Mouse (Mus musculus): ENCODE measurements around the gene Prkce. TPM values are rescaled to one million over a fixed set of nuclear protein-coding genes. Genes with fewer than 3 reads are reported as not detected.
A peak's percentile ranks its signal among the peaks of the same experiment; 100 is the strongest.

The Prkce gene
- total RNA-seq, 2 experiments from 2014 or later, result 315 to 338 TPM

DNA sequence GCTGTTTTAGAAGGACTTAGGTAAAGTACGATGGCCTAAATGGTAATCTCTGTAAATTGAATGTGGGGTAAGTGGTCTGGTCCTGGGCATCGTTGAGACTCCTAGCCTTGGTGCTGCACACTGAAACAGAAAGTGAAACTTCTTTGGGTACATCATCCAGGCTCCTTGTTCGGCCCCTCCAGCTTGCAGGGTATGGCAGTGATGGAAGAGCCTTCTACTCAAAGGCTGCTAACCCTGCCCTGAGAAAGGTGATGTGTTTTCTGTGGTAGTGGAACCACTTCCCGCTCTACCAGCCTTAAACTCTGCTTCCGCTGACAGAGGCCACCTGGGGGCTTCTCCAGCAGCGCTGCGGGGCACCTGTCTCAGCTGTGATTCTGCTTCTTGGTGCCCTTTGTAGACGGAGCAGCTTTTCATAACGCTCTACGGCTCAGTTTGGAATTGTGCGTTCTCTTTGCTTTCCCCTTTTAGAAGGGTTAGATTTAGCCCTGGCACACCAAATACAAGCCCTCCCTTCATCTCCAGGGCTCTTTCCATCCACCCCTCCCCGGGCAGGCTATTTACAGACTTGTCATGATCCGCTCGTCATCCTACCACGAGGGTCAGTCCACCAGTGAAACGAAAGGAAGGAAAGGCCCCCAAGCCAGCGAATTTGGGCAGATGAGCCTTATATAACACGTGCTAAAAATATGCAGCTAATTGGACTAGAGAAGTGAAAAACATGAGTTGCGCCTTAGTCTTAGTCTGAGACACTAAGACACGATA, 270.1 kb downstream of the Prkce start:
- DNase-seq (ENCODE audit: low spot score in 2 of 2), result no peak

DNA sequence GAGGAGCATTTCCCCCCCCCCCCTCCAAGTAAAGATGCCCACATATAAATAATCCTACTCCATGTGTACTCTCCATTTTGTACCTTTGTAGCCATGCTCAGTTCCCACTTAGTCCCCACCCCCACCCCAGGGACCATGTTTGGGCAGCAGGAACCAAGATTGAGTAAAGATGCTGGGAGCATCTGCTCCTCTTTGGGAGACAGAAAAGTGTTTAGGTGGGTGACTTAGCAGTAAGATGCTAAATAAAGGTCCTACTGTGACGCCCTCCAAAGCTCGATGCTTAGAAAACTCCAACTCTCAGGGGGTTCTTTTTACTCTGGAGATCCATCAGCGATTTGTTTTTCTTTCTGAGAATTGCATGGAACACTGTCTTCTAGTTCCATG, 270.7 kb downstream of the Prkce start:
- no peak for DNase-seq (ENCODE audit: low spot score in 2 of 2)

DNA sequence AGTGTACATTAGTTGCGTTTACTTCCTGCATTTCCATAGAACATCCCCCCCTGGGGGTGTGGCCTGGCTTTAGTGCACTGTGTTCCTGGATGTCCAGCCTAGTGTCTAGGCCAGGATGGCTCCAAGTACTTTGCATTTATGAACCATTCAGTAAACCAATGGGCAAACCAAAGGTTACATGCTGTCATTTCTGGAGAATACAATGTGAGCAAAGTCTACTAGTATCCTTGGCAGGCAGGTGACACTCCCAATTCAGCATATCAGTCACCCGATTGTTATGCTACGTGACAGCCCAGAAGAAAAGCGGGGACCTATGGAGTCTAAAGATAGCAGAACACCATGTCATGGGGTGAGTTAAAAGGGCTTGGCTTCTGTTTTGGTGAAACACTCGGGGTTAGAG, 271.2 kb downstream of the Prkce start:
- no peak for DNase-seq (ENCODE audit: low spot score in 2 of 2)

DNA sequence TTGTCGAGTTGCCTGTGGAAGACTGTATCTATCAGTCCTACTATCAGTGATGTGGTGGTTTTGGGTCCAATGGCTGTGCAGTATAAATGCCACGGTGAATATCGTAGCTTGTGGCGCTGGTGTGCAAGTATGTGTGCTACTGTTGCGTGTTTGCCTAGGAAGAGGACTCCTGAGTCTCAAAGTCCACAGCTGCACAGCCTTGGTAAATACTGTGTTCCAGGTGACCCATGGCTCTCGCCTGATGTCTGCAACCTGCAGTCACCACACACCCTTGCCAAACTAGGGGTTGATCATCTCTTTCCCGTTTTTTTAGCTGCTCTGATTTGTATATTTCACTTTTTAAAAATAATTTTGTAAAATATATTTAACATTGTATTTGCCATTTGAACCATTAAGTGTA, 273.5 kb downstream of the Prkce start:
- DNase-seq (ENCODE audit: low spot score in 2 of 2), result no peak

DNA sequence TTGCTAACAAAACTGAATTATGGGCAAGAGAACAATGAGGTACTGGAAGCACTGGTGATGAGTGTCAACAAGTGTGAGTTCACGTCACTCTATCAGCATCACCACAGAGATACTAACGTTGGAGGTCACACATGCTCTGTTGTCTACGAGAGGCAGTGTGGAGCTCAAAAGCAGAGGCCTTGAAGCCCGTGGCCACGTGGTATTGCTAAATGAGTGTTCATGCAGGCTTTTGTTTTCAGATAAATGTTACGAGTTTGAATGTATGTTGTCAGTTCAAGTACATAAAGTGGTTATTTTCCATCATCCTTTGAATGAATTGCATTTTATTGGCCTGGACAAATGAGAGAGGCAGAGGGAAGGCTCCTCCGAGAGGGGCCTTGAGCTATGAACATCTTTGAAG, 276.3 kb downstream of the Prkce start:
- DNase-seq (ENCODE audit: low spot score in 2 of 2), result no peak

DNA sequence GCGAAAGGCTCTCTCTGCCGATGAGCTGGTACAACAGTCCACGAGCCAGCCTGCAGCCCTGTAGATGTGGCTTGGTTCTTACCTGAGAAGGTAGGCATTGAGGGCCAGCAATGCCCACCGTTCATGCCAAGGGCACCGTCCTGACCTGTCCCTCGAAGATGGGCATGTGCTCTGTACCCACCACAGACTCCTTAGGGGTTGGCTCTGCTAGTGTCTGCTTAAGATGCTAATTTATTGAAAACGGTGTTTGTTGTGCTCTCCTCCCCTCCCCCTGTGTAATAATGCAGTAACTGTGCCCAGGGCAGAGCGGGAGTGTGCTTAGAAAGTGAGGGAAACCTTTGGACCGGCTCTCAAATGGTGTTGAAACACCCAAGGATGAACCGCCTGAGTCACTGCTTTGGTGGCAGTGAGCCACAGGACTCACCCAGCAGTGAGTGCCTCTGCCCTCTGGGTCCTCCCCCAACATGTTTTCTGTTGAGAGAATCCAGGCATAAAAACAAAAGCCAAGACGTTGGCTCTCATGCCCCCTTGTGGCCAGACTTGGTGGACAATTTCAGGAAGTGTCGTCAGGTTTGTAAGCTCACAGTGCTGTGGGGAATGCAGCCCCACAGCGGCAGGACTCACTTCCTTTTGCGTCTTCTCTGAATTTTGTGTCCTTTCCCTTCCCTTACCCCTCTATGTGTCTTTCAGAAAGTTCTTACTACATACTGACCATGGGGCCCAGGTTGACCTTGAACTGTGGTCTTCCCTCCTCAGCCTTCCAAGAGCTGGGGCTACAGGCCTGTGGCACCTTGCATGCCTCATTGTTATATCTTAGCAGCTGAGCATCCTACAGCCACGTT, 277.2 kb downstream of the Prkce start:
- peak; percentile 94 to 95 for DNase-seq (ENCODE audit: low spot score in 2 of 2)

DNA sequence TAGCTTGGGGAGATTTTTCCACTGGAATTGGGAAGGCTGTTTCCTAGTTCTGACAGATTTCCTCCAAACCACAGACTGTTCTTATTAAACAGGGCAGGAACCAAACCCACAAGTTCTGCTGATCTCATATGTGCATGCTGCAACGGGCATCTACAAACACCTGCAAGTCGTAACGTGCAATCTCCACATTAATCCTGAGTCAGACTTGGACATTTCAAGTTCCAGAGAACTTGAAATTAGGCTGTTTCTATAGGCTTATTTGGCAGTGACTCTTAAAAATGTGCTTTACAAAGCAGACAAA, 277.8 kb downstream of the Prkce start:
- DNase-seq (ENCODE audit: low spot score in 2 of 2), result no peak

DNA sequence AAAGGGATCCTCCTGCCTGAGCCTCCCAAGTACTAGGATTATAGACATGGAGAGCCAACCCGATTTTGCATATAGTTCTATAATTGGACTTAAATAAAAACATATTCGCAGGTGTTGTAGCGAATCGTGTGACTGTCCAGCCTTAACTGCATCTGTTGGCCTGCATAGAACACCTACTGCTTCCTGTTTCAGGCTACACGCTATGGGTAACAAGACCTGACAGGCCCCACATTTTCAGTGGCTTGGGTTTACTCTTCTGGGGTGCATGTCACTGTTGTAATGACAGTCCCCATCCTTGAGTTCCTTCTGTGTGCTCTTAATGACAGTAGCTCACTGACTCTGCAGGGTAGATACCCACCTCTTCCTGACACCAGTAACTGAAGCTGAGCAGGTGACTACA, 278.3 kb downstream of the Prkce start:
- no peak for DNase-seq (ENCODE audit: low spot score in 2 of 2)

DNA sequence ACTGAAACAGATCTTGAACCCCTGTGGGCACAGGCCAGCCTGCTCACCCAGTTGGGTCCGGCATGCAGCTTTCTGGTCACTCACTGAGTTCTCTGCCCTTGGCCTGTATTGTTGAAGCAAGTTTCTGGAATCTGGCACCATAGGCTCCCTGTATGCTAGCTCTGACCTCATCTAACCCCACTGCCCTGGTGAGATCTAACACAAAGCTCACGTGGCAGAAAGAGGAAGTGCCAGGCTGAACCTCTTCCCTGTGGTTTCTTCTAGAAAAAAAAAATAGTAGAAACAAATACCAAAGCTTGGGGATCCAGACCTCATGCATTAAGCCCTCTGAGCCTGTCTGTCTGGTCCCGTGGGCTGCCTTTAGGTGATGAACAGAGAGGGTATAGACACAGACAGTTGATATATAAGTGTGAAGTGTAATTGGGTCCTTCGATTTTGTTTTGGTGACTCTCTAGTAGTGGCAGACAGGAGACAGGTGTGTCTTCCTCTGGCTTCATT, 279.6 kb downstream of the Prkce start:
- no peak for DNase-seq (ENCODE audit: low spot score in 2 of 2)

DNA sequence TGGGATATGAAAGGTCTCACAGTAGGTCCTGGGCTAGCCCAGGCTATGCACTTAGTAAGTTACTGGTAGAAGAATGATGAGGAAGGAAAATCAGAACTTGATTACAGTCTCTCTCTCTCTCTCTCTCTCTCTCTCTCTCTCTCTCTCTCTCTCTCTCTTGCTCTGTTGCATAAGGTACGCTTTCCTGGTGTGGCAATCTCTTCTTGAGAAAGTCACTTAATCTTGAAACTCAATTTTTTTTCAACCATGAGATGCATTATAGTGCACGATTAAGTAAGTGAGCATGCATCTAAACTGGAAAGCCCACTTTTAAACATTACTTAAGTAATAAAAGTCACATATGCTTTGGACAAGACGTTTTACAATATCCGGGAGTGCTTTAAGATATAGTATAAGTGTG, 285.3 kb downstream of the Prkce start:
- no peak for DNase-seq (ENCODE audit: low spot score in 2 of 2)

DNA sequence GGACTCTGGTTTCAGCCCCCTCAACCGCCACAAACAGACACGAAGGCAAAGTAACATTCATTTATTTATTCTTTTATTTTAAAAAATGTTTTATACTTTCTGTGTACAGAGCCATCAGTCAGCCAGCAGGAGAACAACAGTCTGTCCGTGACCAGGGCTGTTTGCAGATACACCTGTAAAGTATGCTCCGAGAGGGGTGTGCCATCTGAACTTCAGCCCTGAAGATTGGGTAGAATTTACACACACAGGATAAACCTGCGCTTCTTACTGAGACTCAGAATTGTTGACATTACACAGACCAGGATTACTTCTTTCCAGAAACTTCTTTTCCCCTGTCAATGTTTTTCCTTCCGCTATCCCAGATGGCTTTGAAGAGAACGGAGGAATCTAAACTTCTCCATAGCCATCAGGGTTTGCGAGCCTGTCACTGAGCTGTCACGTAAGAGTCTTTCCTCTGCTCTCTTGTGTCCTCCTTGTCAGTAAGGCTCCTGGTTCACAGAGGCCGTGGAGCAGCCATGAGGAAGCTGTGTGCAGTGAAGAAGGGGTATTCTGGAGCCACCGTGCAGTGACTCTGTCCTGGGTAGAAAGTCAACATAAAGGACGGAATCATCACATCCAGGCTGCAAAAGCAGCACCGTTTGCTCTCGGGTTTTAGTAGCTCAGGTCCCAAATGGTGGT, 286.2 kb downstream of the Prkce start:
- DNase-seq (ENCODE audit: low spot score in 2 of 2), result no peak

DNA sequence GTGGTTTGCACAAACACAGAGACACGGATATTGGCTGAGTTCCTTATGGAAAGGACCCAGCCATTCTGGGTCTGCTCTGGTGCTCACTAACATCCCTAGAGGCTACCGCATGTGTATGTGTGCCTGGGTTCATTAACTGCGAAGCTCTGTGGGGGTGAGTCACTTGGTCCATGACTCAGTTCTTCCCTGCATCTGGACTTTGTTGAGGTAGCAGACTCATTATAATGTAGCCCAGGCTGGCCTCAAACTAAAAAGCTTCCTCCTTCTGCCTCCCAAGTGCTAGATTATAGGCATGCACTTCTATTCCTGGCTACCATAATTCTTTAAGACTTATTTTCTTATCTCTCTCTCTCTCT, 286.7 kb downstream of the Prkce start:
- no peak for DNase-seq (ENCODE audit: low spot score in 2 of 2)

DNA sequence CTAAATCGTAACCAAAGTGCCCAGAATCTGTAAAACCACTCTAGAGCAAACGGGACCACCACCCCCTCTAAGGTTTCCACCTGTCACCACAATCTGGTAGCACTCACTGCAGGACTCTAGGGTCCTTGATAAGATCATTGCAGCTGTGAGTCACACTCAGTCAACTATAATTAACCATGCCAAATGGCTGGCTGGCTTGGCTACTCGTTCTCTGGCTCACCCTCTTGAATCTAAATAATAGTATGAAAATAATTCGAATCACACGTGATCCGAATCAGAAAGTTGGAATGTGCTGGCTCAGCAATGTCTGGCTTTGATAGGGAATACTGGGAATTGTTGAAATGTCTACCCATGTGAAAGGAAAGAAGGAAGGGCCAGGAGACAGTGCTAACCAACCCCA, 288.9 kb downstream of the Prkce start:
- DNase-seq (ENCODE audit: low spot score in 2 of 2), result no peak

DNA sequence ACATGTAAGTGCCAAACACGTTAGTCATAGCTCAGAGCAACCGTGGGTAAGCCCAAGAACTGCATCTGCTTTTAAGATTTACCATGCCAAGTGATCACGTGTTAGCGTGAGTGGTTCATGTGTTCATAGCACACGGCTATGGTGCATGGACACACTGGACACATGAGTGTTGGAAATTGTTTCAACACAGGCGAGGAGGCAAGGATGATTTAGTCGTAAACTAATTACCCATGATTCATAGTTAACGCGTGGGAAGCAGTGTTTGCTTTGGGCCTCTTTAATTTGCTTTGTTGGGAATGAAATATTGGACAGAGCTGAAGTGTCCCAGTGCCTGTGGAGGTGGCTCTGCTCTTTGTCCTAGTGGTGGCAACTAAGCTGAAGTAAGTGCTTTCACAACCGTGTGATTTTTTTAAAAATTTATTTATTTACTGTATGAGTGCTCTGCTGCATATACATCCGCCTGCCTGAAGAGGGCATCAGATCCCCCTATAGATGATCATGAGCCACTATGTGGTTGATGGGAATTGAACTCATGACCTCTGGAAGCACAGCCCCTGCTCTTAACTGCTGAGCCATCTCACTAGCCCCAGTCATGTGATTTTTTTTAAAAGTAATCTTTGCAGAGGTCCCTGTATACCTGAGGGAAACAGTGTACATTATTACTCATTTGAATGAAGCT, 290.9 kb downstream of the Prkce start:
- DNase-seq (ENCODE audit: low spot score in 2 of 2), result no peak

DNA sequence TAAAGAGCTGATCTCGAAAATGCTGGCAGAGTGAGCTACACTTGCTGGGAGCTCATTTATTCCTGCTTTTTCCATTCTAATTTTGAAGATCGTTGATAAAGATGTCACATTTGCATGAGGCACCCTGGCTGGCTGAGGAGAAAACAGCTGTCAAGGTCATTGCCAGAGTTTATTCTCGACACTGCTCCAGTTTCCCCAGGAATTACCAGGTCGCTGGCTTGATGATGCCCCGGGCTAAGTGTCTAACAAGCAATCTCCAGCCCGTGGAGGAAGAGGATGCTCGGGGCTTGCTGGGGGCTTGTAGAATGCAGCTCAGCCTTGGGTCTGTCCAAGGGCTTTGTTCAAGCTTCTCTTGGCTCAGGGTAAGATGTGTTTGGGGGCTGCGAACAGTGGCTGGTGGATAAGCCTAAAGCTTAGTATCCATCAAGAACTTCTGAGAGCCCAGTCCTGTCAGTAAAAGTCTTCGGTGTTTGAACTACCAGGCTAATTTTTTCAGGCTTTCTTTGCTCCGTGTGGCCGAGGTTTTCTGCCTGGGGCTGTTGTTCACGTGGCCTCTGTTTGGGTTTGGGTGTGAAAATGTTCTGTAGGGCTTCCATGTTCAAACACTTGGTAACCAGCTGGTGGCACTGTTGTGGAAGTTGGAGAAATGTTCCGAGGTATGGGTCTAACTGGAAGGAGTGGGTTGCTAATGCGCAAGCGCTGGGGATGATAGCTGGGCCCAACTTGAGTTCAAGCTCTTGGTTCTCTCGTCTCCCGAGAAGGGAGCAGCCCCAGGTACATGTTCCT, 293.3 kb downstream of the Prkce start:
- DNase-seq (ENCODE audit: low spot score in 2 of 2), result no peak

DNA sequence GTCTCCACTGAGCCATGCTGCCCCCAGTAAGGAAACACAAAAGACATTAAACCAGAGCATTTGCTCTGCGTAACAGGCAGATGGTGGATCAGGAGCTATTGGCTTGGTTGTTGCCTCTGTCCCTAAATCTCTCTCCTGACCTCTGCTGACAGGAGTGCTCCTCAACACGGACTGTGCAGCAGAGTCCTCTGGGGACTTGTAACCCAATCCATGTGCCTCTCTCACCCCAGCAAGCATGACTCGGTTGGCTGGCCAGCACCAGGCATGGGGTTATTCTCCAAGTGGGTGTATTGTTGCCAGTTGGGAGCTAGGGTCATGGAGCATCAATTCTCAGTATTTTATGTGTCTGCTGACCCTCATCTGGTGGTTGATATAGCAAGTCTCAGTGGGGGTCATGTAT, 295.8 kb downstream of the Prkce start:
- no peak for DNase-seq (ENCODE audit: low spot score in 2 of 2)

DNA sequence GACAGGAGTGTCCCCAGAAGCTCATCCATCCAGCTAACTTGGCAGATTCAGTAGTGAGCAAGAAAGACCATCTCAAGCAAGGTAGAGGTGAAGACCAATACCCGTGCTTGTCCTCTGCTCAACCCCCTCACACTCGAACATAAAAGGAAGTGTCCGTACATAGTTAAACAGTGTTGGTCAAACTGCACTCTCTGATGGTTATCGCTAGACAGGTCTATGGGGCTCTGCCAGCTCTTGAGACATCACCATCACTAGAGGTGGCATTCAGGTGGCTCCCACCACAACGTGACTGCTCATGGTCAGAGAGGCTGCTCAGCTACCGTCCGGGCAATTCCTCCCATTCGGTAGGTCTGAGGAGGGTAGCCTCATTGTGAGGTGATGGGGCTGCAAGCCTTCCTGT, 296.6 kb downstream of the Prkce start:
- no peak for DNase-seq (ENCODE audit: low spot score in 2 of 2)

DNA sequence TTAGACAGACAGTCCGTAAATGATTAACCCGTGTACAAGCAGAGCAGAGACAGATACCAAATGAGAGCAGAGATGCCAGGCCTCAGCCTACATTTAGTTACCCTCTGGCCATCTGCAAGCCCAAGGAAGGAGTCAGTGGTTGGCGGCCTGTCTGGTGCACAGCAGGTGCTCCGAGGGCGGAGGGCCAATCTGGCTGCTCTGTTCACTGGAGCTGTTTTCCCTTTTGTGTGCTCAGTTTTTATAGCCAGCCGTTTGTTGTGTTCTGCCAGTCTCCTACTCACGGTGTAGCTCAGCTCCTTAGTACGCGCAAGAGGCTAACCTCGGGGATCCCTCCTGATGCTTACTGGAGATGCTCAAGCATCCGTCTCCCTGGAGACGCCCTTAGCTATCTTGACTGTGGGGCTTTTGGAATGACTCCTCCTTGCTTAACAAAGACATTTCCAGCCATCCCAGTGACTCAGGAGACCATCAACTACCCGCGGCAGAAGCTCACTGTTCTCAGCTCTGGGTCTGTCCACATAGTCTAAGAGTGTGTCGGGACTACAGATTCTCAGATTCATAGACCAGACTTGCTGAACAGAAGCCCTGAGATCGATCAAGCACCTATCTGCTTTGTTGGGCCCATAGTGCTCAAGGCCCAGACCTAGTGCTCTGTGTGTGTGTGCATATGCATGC, 297.2 kb downstream of the Prkce start:
- peak; percentile 73 to 76 for DNase-seq (ENCODE audit: low spot score in 2 of 2)

DNA sequence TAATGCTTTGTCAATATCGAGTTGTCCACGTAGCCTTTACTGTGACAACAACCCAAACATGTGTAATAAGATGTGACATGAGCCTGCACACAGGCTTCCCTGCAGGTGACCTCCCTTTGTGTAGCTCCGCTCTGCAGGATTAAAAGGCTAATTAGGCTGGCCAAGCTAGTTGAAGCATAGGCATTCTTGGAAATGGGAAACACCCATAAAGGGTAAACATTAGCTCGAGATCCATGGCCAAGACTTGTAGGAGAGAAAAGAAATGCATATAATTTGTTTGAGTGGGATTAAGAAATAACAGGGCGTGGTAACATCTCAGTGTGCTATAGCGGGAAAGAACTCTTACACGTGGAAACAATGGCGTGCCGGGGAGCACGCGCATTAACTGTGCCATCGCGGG, 298.3 kb downstream of the Prkce start:
- no peak for DNase-seq (ENCODE audit: low spot score in 2 of 2)

DNA sequence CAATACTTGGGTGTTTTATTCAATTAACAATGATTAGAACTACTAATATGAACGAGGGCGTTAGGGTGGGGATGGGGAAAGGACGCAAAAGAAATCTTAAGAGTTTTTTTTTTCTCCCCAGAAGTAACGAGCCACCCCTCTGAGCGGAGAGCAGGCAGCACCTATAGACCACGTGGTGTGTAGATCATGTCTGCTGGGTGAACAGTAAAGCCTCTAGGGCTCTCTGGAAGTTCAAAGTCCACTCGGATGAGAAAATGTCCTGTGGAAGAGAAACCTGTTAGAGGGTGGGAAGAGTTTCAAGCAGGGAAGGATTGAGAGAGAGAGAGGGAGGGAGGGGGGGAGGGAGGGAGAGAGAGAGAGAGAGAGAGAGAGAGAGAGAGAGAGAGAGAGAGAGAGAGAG, 298.8 kb downstream of the Prkce start:
- DNase-seq (ENCODE audit: low spot score in 2 of 2), result no peak

All from layer of hippocampus, postnatal 10 days (tissue).